In the genomic region with DNA sequence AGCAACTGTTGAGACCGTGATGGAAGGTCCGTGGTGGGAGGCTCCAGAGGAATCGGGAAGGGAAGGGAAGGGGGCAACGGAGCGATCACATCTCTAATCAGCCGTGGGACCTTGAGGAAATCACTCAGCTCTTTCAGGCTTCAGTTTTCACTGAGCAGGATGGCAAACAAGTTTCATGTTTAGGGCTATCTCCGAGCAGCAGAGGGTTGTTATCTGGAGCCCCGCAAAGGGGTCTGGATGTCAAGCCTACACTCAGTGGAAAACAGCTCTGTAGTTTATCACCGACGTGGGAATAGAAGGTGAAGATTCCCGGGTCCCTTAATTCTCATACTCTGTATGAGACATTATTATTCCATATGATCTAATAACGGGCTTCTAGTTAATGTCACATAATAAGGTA, we compare ENCODE assay signal across 25 mouse cellular contexts. TPM values are rescaled to one million over a fixed set of nuclear protein-coding genes. Genes with fewer than 3 reads are reported as not detected.
DNase-seq lines count a peak whose midpoint lies in the region; ATAC-seq and TF ChIP-seq lines count a peak whose summit lies in the region.
"Had no signal": no experiment of that assay in that cellular context is flagged by ENCODE, and none has a peak within 500 bp of the region (broad histone marks: within the 10 kb centered on the region; RNA-seq: fewer than 3 reads in every experiment).

No protein-coding gene starts in this region.

- ATAC-seq in heart, embryonic 11.5 days (replicated peaks; ENCODE audit: insufficient number of reproducible peaks, low FRiP score, low TSS enrichment) = no peak
- ATAC-seq in liver, embryonic 13.5 days (ENCODE audit: low read depth) = peak; percentile 76
- no peak for ATAC-seq in liver, postnatal 0 days
- ATAC-seq: forebrain, embryonic 13.5 days; intestine, embryonic 16.5 days had no signal

- no peak for TF ChIP-seq CTCF in liver, postnatal 0 days (IDR thresholded peaks at IDR 0.05; ENCODE audit: low read depth)

- no peak for DNase-seq in heart, adult 8-10 months (ENCODE audit: low spot score)
- peak; percentile 65 for DNase-seq in liver
- DNase-seq in liver, embryonic 13.5 days = peak; percentile 63
- DNase-seq in liver, postnatal 0 days = no peak
- DNase-seq in thymus, postnatal 10 days (ENCODE audit: low spot score in 2 of 2) = no peak
- no peak for DNase-seq in B cell, adult 2 months
- DNase-seq: adrenal gland, adult 2 months; adrenal gland, postnatal 36 days; cerebellum, adult 11 months; cerebellum, adult 9-10 months; cerebellum, postnatal 25 days; gastrocnemius, adult 2 months; gastrocnemius, postnatal 36 days; heart, adult 2 months; heart, postnatal 36 days had no signal

- H3K4me2 ChIP-seq in heart, embryonic 11.5 days = peak overlapping the region; percentile 20; the same call in 1 of the 2 replicates
- H3K4me2 ChIP-seq in liver, embryonic 13.5 days = peak overlapping the region; percentile 61
- H3K4me2 ChIP-seq in liver, postnatal 0 days (ENCODE audit: low read depth, low read length) = peak overlapping the region; percentile 28; the same call in 1 of the 2 replicates
- H3K4me2 ChIP-seq: embryonic facial prominence, embryonic 12.5 days; forebrain, embryonic 13.5 days; hindbrain, embryonic 15.5 days had no signal

- no peaks in the 10 kb centered on the region for H3K27me3 ChIP-seq in heart, embryonic 11.5 days (ENCODE audit: control insufficient read depth, insufficient read depth, low read length)
- H3K27me3 ChIP-seq in liver, embryonic 13.5 days = no peaks in the 10 kb centered on the region
- H3K27me3 ChIP-seq in liver, postnatal 0 days (ENCODE audit: insufficient read depth, low read length) = no peaks in the 10 kb centered on the region
- H3K27me3 ChIP-seq: embryonic facial prominence, embryonic 12.5 days; forebrain, embryonic 13.5 days; hindbrain, embryonic 15.5 days had no signal

- peak; percentile 85 for TF ChIP-seq EP300 in liver, postnatal 0 days (IDR thresholded peaks at IDR 0.05; ENCODE audit: low read depth)

- H3K36me3 ChIP-seq in heart, embryonic 11.5 days (ENCODE audit: control insufficient read depth, insufficient read depth, low read length) = no peaks in the 10 kb centered on the region
- peaks cover 100% of the 10 kb centered on the region for H3K36me3 ChIP-seq in liver, embryonic 13.5 days
- peaks cover 92% of the 10 kb centered on the region for H3K36me3 ChIP-seq in liver, postnatal 0 days (replicated peaks; ENCODE audit: insufficient read depth, low read length)
- H3K36me3 ChIP-seq: hindbrain, embryonic 15.5 days had no signal

- H3K4me3 ChIP-seq in heart, embryonic 11.5 days (ENCODE audit: low read depth, low read length) = no peak overlapping the region
- H3K4me3 ChIP-seq in liver, embryonic 13.5 days (replicated peaks) = peak overlapping the region; percentile 25
- H3K4me3 ChIP-seq in liver, postnatal 0 days (ENCODE audit: low read depth, low read length) = no peak overlapping the region
- H3K4me3 ChIP-seq: embryonic facial prominence, embryonic 12.5 days; forebrain, embryonic 13.5 days; gastrocnemius, adult 2 months; heart, adult 2 months; hindbrain, embryonic 15.5 days had no signal

- H3K9ac ChIP-seq in heart, embryonic 11.5 days (ENCODE audit: low read depth, low read length) = no peak overlapping the region
- H3K9ac ChIP-seq in liver, embryonic 13.5 days = peak overlapping the region; percentile 61
- no peak overlapping the region for H3K9ac ChIP-seq in liver, postnatal 0 days (replicated peaks)
- H3K9ac ChIP-seq: embryonic facial prominence, embryonic 12.5 days; forebrain, embryonic 13.5 days; hindbrain, embryonic 15.5 days had no signal

- H3K27ac ChIP-seq in heart, embryonic 11.5 days (ENCODE audit: low read depth, low read length) = no peak overlapping the region
- H3K27ac ChIP-seq in liver, embryonic 13.5 days = peak overlapping the region; percentile 98
- peak overlapping the region; percentile 58 for H3K27ac ChIP-seq in liver, postnatal 0 days (ENCODE audit: low read depth)
- H3K27ac ChIP-seq: embryonic facial prominence, embryonic 12.5 days; forebrain, embryonic 13.5 days; gastrocnemius, adult 2 months; heart, adult 2 months; hindbrain, embryonic 15.5 days had no signal

- WGBS in heart, embryonic 11.5 days (ENCODE audit: insufficient replicate concordance) = 37% methylated on average over 12 of the region's 12 CpGs
- WGBS in liver, embryonic 13.5 days (ENCODE audit: insufficient replicate concordance) = 23% methylated on average over 12 of the region's 12 CpGs
- WGBS in liver, postnatal 0 days (ENCODE audit: insufficient replicate concordance) = 56% methylated on average over 12 of the region's 12 CpGs

- peaks cover 30% of the 10 kb centered on the region for H3K4me1 ChIP-seq in heart, embryonic 11.5 days (ENCODE audit: control insufficient read depth, insufficient read depth, low read length)
- H3K4me1 ChIP-seq in liver, embryonic 13.5 days (replicated peaks) = peaks cover 77% of the 10 kb centered on the region
- peaks cover 33% of the 10 kb centered on the region for H3K4me1 ChIP-seq in liver, postnatal 0 days (ENCODE audit: insufficient read depth)
- H3K4me1 ChIP-seq: embryonic facial prominence, embryonic 12.5 days had no signal

- H3K9me3 ChIP-seq in heart, embryonic 11.5 days (replicated peaks; ENCODE audit: control insufficient read depth, low read length) = no peaks in the 10 kb centered on the region
- H3K9me3 ChIP-seq in liver, embryonic 13.5 days (replicated peaks) = no peaks in the 10 kb centered on the region
- no peaks in the 10 kb centered on the region for H3K9me3 ChIP-seq in liver, postnatal 0 days (ENCODE audit: low read length)
- H3K9me3 ChIP-seq: embryonic facial prominence, embryonic 12.5 days; forebrain, embryonic 13.5 days; hindbrain, embryonic 15.5 days had no signal

RNA-seq across cellular contexts. Expression of gene Stom, which starts 18.4 kb away (rescaled TPM):
- polyA plus RNA-seq in heart, embryonic 11.5 days (2014; fragmentation: Nextera tagmentation; extraction: Ambion mirVana) = 39.6 and 46.1 TPM in 2 replicates
- total RNA-seq in heart, adult 8-10 months (2022) = 100 to 1,000 TPM in 2 of 4 experiments, 10 to 100 TPM in 2; 83.8 to 137 (median 102) TPM
- polyA plus RNA-seq in liver, embryonic 13.5 days (2015; fragmentation: Nextera tagmentation; extraction: Ambion mirVana) = 128 and 160 TPM in 2 replicates
- 77.1 and 86.3 TPM in 2 replicates for polyA plus RNA-seq in liver, postnatal 0 days (2015; fragmentation: Nextera tagmentation; extraction: Ambion mirVana)

RNA-seq across cellular contexts. Expression of gene 4930568D16Rik, which starts 49.1 kb away (rescaled TPM):
- polyA plus RNA-seq in heart, embryonic 11.5 days (2014; fragmentation: Nextera tagmentation; extraction: Ambion mirVana) = not detected in 2 replicates
- not detected for total RNA-seq in heart, adult 8-10 months (2022)
- polyA plus RNA-seq in liver, embryonic 13.5 days (2015; fragmentation: Nextera tagmentation; extraction: Ambion mirVana) = not detected in 2 replicates
- not detected in 2 replicates for polyA plus RNA-seq in liver, postnatal 0 days (2015; fragmentation: Nextera tagmentation; extraction: Ambion mirVana)
- total RNA-seq: adrenal gland, adult 2 months; adrenal gland, postnatal 36 days; ES-E14; gastrocnemius, adult 2 months; gastrocnemius, postnatal 36 days; heart, adult 2 months; heart, postnatal 36 days had no signal
- polyA plus RNA-seq: adrenal gland, adult 2 months; brain, embryonic 14.5 days; cortical plate, adult 2 months; embryonic facial prominence, embryonic 12.5 days; forebrain, embryonic 13.5 days; heart, adult 2 months; heart, embryonic 16.5 days; hindbrain, embryonic 11.5 days; hindbrain, embryonic 15.5 days; intestine, embryonic 16.5 days had no signal

Comparison
In these comparisons a context has a peak if more than half of its experiments do, and no peak if none do; other contexts are left out.
1. DNase-seq: peak in liver (single experiment) and liver, embryonic 13.5 days (single experiment); none in heart, adult 8-10 months (single experiment), liver, postnatal 0 days (single experiment), thymus, postnatal 10 days (0 of 2) and B cell, adult 2 months (0 of 2).
2. Peak in every context shown above with its lines, with median percentiles within 50 percentile points of each other: H3K4me2 ChIP-seq.